Mouse (Mus musculus) CD8-positive naive resting alpha-beta T cell, adult 2 months (primary cell): ENCODE data around the gene Tmem139.

Experiments
- DNase-seq, 2 experiments: peaks; one replicate each; pipeline ENCODE4 v3.0.0; 2022; ENCODE audit warnings: low read depth in 2 of 2, low spot score in 2 of 2

The Tmem139 gene

GRCm38 (mm10) chr6:42276151-42276550 lies 14.4 kb downstream of the Tmem139 start:
- DNase-seq = no peak

- DNase-seq = no peak
Observed at GRCm38 (mm10) chr6:42282865-42283528, 21.2 kb downstream of the Tmem139 start.

- no peak for DNase-seq
Observed at GRCm38 (mm10) chr6:42286448-42286847, 24.7 kb downstream of the Tmem139 start, which contains the start of gene Clcn1. Gene Clcn1 (plus strand): TSS chr6:42286685.

GRCm38 (mm10) chr6:42287562-42287961 lies 25.8 kb downstream of the Tmem139 start:
- no peak for DNase-seq

- DNase-seq = no peak
Observed at GRCm38 (mm10) chr6:42293327-42293726, 31.6 kb downstream of the Tmem139 start.

GRCm38 (mm10) chr6:42295549-42296094 lies 33.9 kb downstream of the Tmem139 start:
- no peak for DNase-seq

GRCm38 (mm10) chr6:42299362-42299761 lies 37.6 kb downstream of the Tmem139 start:
- no peak for DNase-seq

GRCm38 (mm10) chr6:42309816-42310378 lies 48.1 kb downstream of the Tmem139 start:
- DNase-seq = no peak

GRCm38 (mm10) chr6:42310427-42311053 lies 48.8 kb downstream of the Tmem139 start:
- DNase-seq = no peak
